Mouse (Mus musculus) left cerebral cortex, adult 8-10 months (tissue): ENCODE data around the gene Tbx4. TPM values are rescaled to one million over a fixed set of nuclear protein-coding genes. Genes with fewer than 3 reads are reported as not detected.

ENCODE experiments used
- DNase-seq, 2 experiments: peaks; one replicate each; pipeline ENCODE4 v3.0.0; 2022; ENCODE audit warnings: low spot score in 2 of 2
- total RNA-seq, 4 experiments: library from RNA; stranded (reverse); gene quantifications; 2 replicates each; pipeline ENCODE4 v1.2.4; 2022

Gene Tbx4
- under 1 TPM in 3 of 4 experiments, not detected in 1; 0.13 to 0.33 (median 0.21) TPM for total RNA-seq

GRCm38 (mm10) chr11:85885665-85886428 is at the start of gene Tbx4:
TSS of gene Tbx4 (plus strand) at chr11:85886422.
- no peak for DNase-seq

- DNase-seq = no peak
Observed at GRCm38 (mm10) chr11:85836523-85837290, 49.5 kb upstream of the Tbx4 start.

GRCm38 (mm10) chr11:85837291-85837647 is 49.0 kb upstream of the Tbx4 start:
- no peak for DNase-seq

- no peak for DNase-seq
Observed at GRCm38 (mm10) chr11:85837648-85838423, 48.4 kb upstream of the Tbx4 start.

GRCm38 (mm10) chr11:85838424-85839257 is 47.6 kb upstream of the Tbx4 start:
- DNase-seq = no peak

- DNase-seq = no peak
Observed at GRCm38 (mm10) chr11:85839258-85840030, 46.8 kb upstream of the Tbx4 start.

GRCm38 (mm10) chr11:85840031-85840802 is 46.0 kb upstream of the Tbx4 start:
- DNase-seq = no peak

GRCm38 (mm10) chr11:85840803-85841145 is 45.4 kb upstream of the Tbx4 start:
- no peak for DNase-seq

GRCm38 (mm10) chr11:85841211-85841681 is 45.0 kb upstream of the Tbx4 start:
- DNase-seq = no peak

GRCm38 (mm10) chr11:85841980-85842379 is 44.2 kb upstream of the Tbx4 start:
- no peak for DNase-seq

- DNase-seq = no peak
Observed at GRCm38 (mm10) chr11:85842596-85843346, 43.5 kb upstream of the Tbx4 start.

GRCm38 (mm10) chr11:85843347-85843692 is 42.9 kb upstream of the Tbx4 start:
- no peak for DNase-seq

GRCm38 (mm10) chr11:85844144-85844965 is 41.9 kb upstream of the Tbx4 start:
- no peak for DNase-seq

GRCm38 (mm10) chr11:85844971-85845370 is 41.3 kb upstream of the Tbx4 start:
- no peak for DNase-seq

GRCm38 (mm10) chr11:85845921-85846320 is 40.3 kb upstream of the Tbx4 start:
- no peak for DNase-seq

GRCm38 (mm10) chr11:85846509-85846908 is 39.7 kb upstream of the Tbx4 start:
- no peak for DNase-seq

GRCm38 (mm10) chr11:85849037-85849436 is 37.2 kb upstream of the Tbx4 start:
- no peak for DNase-seq

- no peak for DNase-seq
Observed at GRCm38 (mm10) chr11:85850233-85850632, 36.0 kb upstream of the Tbx4 start, which contains the start of gene Gm11444. TSS of gene Gm11444 (minus strand) at chr11:85850333.
